Mouse (Mus musculus): ENCODE results near the gene Agl.

GRCm38 (mm10) chr3:116711624-116712435 is 96.1 kb downstream of the Agl start:
- TF ChIP-seq CTCF (IDR thresholded peaks at IDR 0.05; ENCODE audit: low read depth) (no peak), EP300 (IDR thresholded peaks at IDR 0.05; ENCODE audit: low read depth) (no peak; the same call in 1 of the 2 replicates)

Measured in liver, embryonic 14.5 days (tissue).